In the genomic region with DNA sequence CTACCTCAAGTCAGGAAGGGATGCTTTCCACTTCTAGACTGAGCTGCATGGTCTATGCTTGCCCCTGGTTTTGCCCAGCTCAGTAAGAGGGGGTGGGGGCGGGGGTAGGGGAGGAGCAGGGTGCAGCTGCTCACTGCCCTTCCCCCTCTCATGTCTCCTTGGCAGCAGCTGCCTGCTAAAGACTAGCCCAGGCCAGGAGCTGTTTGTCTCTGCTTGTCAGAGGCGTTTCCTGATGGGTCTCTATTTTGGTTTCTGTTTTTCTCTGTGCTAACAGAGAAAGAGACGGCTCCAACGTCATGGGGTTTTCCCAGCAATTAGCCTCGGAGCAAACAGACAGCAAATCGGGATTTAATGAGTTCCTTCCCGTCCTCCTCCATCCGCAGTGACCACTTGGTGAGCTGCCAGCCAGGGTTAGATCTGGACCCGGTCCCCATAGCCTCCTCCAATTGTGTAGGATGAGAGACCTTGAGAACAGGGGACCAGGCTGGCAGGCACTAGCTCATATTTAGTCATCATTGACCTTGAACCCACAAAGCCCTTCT, we compare ENCODE assay signal across 8 mouse cellular contexts.
DNase-seq lines count a peak whose midpoint lies in the region; ATAC-seq and TF ChIP-seq lines count a peak whose summit lies in the region.

No protein-coding gene starts in this region.

- H3K9ac ChIP-seq in heart, postnatal 0 days (replicated peaks; ENCODE audit: low read depth, low read length): no peak overlapping the region; the same call in 1 of the 2 replicates
- H3K9ac ChIP-seq in liver, embryonic 16.5 days (ENCODE audit: low read depth, low read length): no peak overlapping the region
- H3K9ac ChIP-seq in neural tube, embryonic 11.5 days (ENCODE audit: low read length): 0 out of 2 replicates have a peak overlapping the region, but pooled peaks have one; percentile 1

- H3K4me2 ChIP-seq in heart, postnatal 0 days (ENCODE audit: low read depth, low read length): peak overlapping the region; percentile 46
- peak overlapping the region; percentile 32; the same call in 1 of the 2 replicates for H3K4me2 ChIP-seq in liver, embryonic 16.5 days (ENCODE audit: low read depth, low read length)
- no peak overlapping the region for H3K4me2 ChIP-seq in neural tube, embryonic 11.5 days (ENCODE audit: low read depth)

- H3K27ac ChIP-seq in embryonic fibroblast, embryonic 13.5 days (ENCODE audit: insufficient read depth, low read length): 0 out of 2 replicates have a peak overlapping the region, but pooled peaks have one; percentile 1
- H3K27ac ChIP-seq in heart, postnatal 0 days (ENCODE audit: low read depth): peak overlapping the region; percentile 94
- peak overlapping the region; percentile 55 for H3K27ac ChIP-seq in liver, embryonic 16.5 days (ENCODE audit: low read length)
- H3K27ac ChIP-seq in neural tube, embryonic 11.5 days (ENCODE audit: low read depth, low read length): 0 out of 2 replicates have a peak overlapping the region, but pooled peaks have one; percentile 27

- TF ChIP-seq POLR2A in embryonic fibroblast, embryonic 13.5 days (IDR thresholded peaks at IDR 0.05; ENCODE audit: low read depth, low read length): no peak

- TF ChIP-seq EP300 in heart, postnatal 0 days (IDR thresholded peaks at IDR 0.05; ENCODE audit: low read depth): peak; percentile 92

- ATAC-seq in heart, postnatal 0 days (ENCODE audit: insufficient read depth, low read depth): peak; percentile 61
- peak; percentile 60 for ATAC-seq in liver, embryonic 16.5 days (ENCODE audit: low read depth)
- ATAC-seq in neural tube, embryonic 11.5 days (ENCODE audit: insufficient read depth, low FRiP score, low TSS enrichment): peak; percentile 85

- H3K9me3 ChIP-seq in heart, postnatal 0 days (replicated peaks; ENCODE audit: control insufficient read depth, low read length): no peaks in the 10 kb centered on the region
- no peaks in the 10 kb centered on the region for H3K9me3 ChIP-seq in liver, embryonic 16.5 days (replicated peaks; ENCODE audit: control insufficient read depth, low read length)
- H3K9me3 ChIP-seq in neural tube, embryonic 11.5 days (ENCODE audit: control insufficient read depth, low read length): no peaks in the 10 kb centered on the region

- H3K27me3 ChIP-seq in heart, postnatal 0 days (ENCODE audit: control insufficient read depth, insufficient read depth, low read length): no peaks in the 10 kb centered on the region
- no peaks in the 10 kb centered on the region for H3K27me3 ChIP-seq in liver, embryonic 16.5 days (ENCODE audit: control insufficient read depth, insufficient read depth, low read depth, low read length)
- no peaks in the 10 kb centered on the region for H3K27me3 ChIP-seq in neural tube, embryonic 11.5 days (ENCODE audit: control insufficient read depth, insufficient read depth, low read length)

- TF ChIP-seq CTCF in embryonic fibroblast, embryonic 13.5 days (IDR thresholded peaks at IDR 0.05; ENCODE audit: borderline replicate concordance, insufficient read depth, low read length): no peak
- no peak for TF ChIP-seq CTCF in heart, postnatal 0 days (IDR thresholded peaks at IDR 0.05; ENCODE audit: low read depth)

- H3K4me3 ChIP-seq in embryonic fibroblast, embryonic 13.5 days (ENCODE audit: insufficient read depth, low read length): no peak overlapping the region
- 0 out of 2 replicates have a peak overlapping the region, but pooled peaks have one; percentile 1 for H3K4me3 ChIP-seq in heart, postnatal 0 days (ENCODE audit: low read depth, low read length)
- no peak overlapping the region for H3K4me3 ChIP-seq in liver, embryonic 16.5 days (ENCODE audit: low read depth, low read length)
- H3K4me3 ChIP-seq in neural tube, embryonic 11.5 days (ENCODE audit: low read depth, low read length): no peak overlapping the region

- peak; percentile 61 for DNase-seq in 416B (ENCODE audit: low read depth)
- peak; percentile 77 for DNase-seq in adrenal gland, postnatal 25 days
- peak; percentile 89 for DNase-seq in heart, postnatal 0 days (ENCODE audit: low spot score)
- peak; percentile 89 to 91 for DNase-seq in kidney, postnatal 25 days
- peak; percentile 57 for DNase-seq in neural tube, embryonic 11.5 days (ENCODE audit: low spot score)
- peak; percentile 56 for DNase-seq in telencephalon, adult 2 months (ENCODE audit: low read depth, low spot score)

- no peaks in the 10 kb centered on the region; the same call in 1 of the 2 replicates for H3K36me3 ChIP-seq in heart, postnatal 0 days (replicated peaks; ENCODE audit: control insufficient read depth, insufficient read depth, low read length)
- H3K36me3 ChIP-seq in liver, embryonic 16.5 days (ENCODE audit: control insufficient read depth, insufficient read depth): no peaks in the 10 kb centered on the region
- no peaks in the 10 kb centered on the region for H3K36me3 ChIP-seq in neural tube, embryonic 11.5 days (ENCODE audit: control insufficient read depth, insufficient read depth, low read length)

- no peaks in the 10 kb centered on the region; the same call in 1 of the 2 replicates for H3K4me1 ChIP-seq in embryonic fibroblast, embryonic 13.5 days (ENCODE audit: control insufficient read depth, insufficient read depth, low read length)
- H3K4me1 ChIP-seq in heart, postnatal 0 days (ENCODE audit: control insufficient read depth, insufficient read depth): peaks cover 51% of the 10 kb centered on the region
- peaks cover 7% of the 10 kb centered on the region for H3K4me1 ChIP-seq in liver, embryonic 16.5 days (ENCODE audit: control insufficient read depth, low read depth, low read length)
- H3K4me1 ChIP-seq in neural tube, embryonic 11.5 days (ENCODE audit: control insufficient read depth, insufficient read depth, low read length): peaks cover 6% of the 10 kb centered on the region

- WGBS in heart, postnatal 0 days: 2% methylated on average over 9 of the region's 9 CpGs
- WGBS in liver, embryonic 16.5 days (ENCODE audit: insufficient replicate concordance): 5% methylated on average over 9 of the region's 9 CpGs
- 7% methylated on average over 9 of the region's 9 CpGs for whole genome bisulfite sequencing in neural tube, embryonic 11.5 days

Comparison
In these comparisons a context has a peak if more than half of its experiments do, and no peak if none do; other contexts are left out.
1. H3K27ac ChIP-seq: peak in every context shown above with its lines; median percentile 94 in heart, postnatal 0 days; 55 in liver, embryonic 16.5 days; 27 in neural tube, embryonic 11.5 days; 1 in embryonic fibroblast, embryonic 13.5 days.